Mouse (Mus musculus) lung, postnatal 25 days (tissue): ENCODE measurements at regions not wholly inside any gene's neighbourhood (a gene's known extent, or its start where the extent isn't known, plus 50 kb on each side); places are given as distances from the start of the nearest gene placed in this dataset.

ENCODE experiments used
- DNase-seq: peaks from one replicate; pipeline ENCODE4 v3.0.0; 2022; ENCODE audit warnings: low spot score

DNA sequence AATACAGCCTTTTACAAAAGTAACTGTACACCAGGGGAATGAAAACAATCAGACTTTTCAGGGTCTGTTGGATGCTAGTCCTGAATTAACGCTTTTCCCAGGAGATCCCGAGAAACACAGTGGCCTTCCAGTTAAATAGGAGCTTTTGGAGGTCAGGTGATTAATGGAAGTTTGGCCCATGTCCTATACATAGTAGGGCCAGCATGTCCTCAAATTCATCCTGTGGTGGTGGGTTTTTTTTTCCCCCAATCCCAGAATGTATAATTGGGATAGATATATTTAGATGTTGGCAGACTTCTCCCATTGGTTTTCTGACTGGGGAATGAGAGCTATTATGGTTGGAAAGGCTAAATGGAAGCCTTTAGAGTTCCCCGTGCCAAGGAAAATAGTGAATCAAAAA, 77.6 kb downstream of the Cd200 start:
- DNase-seq: no peak

DNA sequence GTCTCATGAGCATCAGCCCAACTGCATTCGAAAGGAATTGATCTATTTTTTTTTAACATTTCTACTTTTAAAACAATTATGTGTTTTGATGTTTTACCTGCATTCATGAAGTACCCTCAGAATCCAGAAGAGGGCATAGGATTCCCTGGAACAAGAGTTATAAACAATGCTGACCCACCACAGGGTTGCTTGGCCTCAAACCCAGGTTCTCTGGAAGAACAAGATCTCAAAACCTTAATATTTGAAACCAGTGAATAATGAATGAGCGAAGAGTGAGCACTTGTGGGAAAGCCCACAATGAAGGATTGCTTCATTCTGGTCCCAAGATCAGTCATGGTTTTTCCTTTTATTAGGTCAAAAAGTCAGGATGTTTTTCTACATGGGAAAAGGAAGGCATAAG, 78.6 kb downstream of the Cd200 start:
- DNase-seq: peak; percentile 37

DNA sequence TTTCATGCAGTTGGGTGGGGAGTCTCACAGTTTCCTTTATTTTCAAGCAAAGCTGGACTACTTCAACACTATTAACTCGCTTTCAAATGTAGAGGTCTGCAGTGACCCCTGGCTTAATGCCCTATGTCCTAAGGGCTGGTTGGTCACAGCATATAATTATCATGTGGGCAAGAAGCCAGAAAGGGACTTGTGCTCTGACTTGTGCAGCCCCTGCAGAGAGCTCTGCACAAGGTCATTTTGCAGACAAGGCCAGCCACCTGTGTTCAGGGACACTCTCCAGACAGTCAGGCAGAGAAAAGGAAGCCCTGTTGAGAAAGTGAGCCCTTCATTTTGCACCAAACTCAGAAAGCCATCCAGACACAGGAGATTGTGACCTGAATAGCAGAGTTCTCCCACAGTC, 79.1 kb downstream of the Cd200 start:
- no peak for DNase-seq

DNA sequence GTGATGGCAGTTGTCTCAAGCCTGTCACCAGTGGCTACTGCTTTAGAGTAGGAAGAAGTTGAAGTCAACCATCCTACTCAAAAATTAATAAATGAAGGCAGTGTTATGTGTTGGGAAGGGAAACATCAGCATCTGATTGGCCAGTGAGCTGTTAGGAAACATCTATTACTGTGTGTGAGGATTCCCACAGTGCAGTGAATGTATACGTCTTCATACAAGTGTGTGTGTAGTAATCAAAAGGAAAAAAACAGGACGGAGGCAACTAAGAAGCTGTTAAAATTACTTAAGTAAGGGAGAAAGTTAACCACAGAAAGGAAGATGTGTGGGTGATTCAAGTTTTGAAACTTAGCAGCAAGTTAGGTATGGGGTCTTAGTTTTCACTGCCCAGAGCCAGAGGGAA, 81.8 kb downstream of the Cd200 start:
- no peak for DNase-seq

DNA sequence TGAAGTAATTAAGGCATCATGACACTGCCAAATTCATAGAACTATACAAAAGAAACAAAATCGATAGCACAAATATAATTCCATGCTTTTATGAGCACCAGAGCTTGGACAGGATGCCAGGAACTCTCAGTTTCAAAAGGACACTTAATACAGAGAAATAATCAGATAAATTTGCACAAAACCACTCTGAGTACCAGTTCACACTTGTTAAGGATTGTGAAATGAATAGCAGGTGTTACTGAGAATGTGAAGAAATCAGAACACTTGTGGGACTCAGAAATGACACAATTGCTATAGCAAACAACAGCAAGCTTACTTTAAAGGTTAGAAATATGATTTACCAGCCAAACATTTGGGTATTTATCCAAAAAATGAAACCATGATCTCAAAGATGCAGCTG, 87.4 kb downstream of the Btla start:
- peak; percentile 35 for DNase-seq
